13 mouse cellular contexts compared by ENCODE assay signal in genomic region chr14:28773068-28773467, GRCm38 (mm10).
"Had no signal": no experiment of that assay in that cellular context is flagged by ENCODE, and none has a peak within 500 bp of the region (broad histone marks: within the 10 kb centered on the region; RNA-seq: fewer than 3 reads in every experiment).

No protein-coding gene starts in this region.

- H3K4me2 ChIP-seq: limb, embryonic 15.5 days; liver, embryonic 13.5 days; midbrain, embryonic 12.5 days; neural tube, embryonic 12.5 days had no signal

- H3K4me1 ChIP-seq: liver, embryonic 13.5 days; midbrain, embryonic 12.5 days; neural tube, embryonic 12.5 days had no signal

- H3K9ac ChIP-seq: limb, embryonic 15.5 days; liver, embryonic 13.5 days; midbrain, embryonic 12.5 days; neural tube, embryonic 12.5 days had no signal

- DNase-seq: kidney, adult 11 months; kidney, postnatal 36 days; layer of hippocampus, adult 9-11 months; layer of hippocampus, postnatal 36 days; liver, embryonic 13.5 days; lung, adult 18-20 months; right cerebral cortex, postnatal 14 days; thymus, postnatal 36 days had no signal

- H3K27ac ChIP-seq: hindbrain, postnatal 0 days; limb, embryonic 15.5 days; liver, embryonic 13.5 days; midbrain, embryonic 12.5 days; neural tube, embryonic 12.5 days had no signal

- ATAC-seq: hindbrain, postnatal 0 days had no signal

- H3K9me3 ChIP-seq: limb, embryonic 15.5 days; liver, embryonic 13.5 days; midbrain, embryonic 12.5 days; neural tube, embryonic 12.5 days had no signal

- H3K27me3 ChIP-seq: limb, embryonic 15.5 days; liver, embryonic 13.5 days; midbrain, embryonic 12.5 days; neural tube, embryonic 12.5 days had no signal

- H3K36me3 ChIP-seq: limb, embryonic 15.5 days; liver, embryonic 13.5 days; midbrain, embryonic 12.5 days; neural tube, embryonic 12.5 days had no signal

- H3K4me3 ChIP-seq: limb, embryonic 15.5 days; liver, embryonic 13.5 days; midbrain, embryonic 12.5 days; myocyte; neural tube, embryonic 12.5 days had no signal
